ENCODE assay signal across 9 mouse cellular contexts in the genomic region with DNA sequence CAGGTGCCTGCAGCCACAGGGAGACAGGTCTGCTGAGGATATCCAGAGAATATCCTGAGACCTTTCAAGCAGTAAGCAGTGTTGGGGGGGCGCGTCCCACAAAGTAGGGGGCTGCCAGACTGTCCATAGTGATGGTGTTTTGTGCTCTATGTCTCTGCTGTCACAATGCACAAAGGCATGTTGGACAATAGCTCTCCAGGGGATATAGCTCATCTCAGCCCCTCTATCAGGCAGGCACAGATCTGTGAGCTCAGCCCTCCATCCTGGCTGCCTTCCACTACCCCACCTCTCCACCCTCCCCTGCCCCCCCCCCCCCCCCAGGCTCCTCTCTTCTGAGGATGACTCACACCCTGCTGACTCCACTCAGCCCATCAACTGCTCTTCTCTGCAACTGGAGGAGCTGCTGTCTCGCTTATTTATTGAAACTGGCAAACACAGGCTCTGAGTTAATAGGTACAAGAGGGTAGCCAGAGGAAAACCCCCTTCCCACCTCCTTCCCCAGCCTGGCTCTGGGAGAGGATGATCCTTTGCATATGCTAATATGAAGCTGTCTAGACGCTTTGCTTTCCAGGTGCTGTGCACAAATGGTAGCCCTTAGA. TPM values are rescaled to one million over a fixed set of nuclear protein-coding genes. Genes with fewer than 3 reads are reported as not detected.
DNase-seq lines count a peak whose midpoint lies in the region; ATAC-seq and TF ChIP-seq lines count a peak whose summit lies in the region.
"Had no signal": no experiment of that assay in that cellular context is flagged by ENCODE, and none has a peak within 500 bp of the region (broad histone marks: within the 10 kb centered on the region; RNA-seq: fewer than 3 reads in every experiment).

No protein-coding gene starts in this region.

- no peak for TF ChIP-seq EP300 in MEL (IDR thresholded peaks at IDR 0.05; ENCODE audit: low read depth in 1 of 2, low read length in 2 of 2)

- TF ChIP-seq POLR2A in kidney, adult 2 months (IDR thresholded peaks at IDR 0.05; ENCODE audit: low read depth, low read length) = no peak
- TF ChIP-seq POLR2A in MEL (IDR thresholded peaks at IDR 0.05; ENCODE audit: control insufficient read depth in 1 of 2, insufficient read depth in 1 of 2, low read depth in 1 of 2, low read length in 2 of 2, poor library complexity in 1 of 2) = no peak

- no peaks in the 10 kb centered on the region for H3K79me2 ChIP-seq in MEL (ENCODE audit: control insufficient read depth, insufficient read depth, low read length, poor library complexity)

- H3K4me1 ChIP-seq in kidney, embryonic 16.5 days (ENCODE audit: insufficient read depth, low read length) = no peaks in the 10 kb centered on the region
- H3K4me1 ChIP-seq in kidney, adult 2 months (ENCODE audit: control insufficient read depth, insufficient read depth, low read length) = no peaks in the 10 kb centered on the region
- peaks cover 0 to 4% of the 10 kb centered on the region in 2 experiments; a peak in 2 of 4 replicates for H3K4me1 ChIP-seq in MEL (ENCODE audit: control insufficient read depth in 1 of 2, insufficient read depth in 2 of 2, low read length in 2 of 2)
- H3K4me1 ChIP-seq in hindbrain, postnatal 0 days (ENCODE audit: insufficient read depth, low read length) = peaks cover 8% of the 10 kb centered on the region

- H3K4me3 ChIP-seq in kidney, embryonic 16.5 days (ENCODE audit: low read length) = no peak overlapping the region
- no peak overlapping the region for H3K4me3 ChIP-seq in kidney, adult 2 months (ENCODE audit: insufficient read depth, low read depth, low read length)
- H3K4me3 ChIP-seq in MEL (ENCODE audit: control insufficient read depth in 1 of 2, insufficient read depth in 1 of 2, low read depth in 2 of 2, low read length in 2 of 2) = no peak overlapping the region
- H3K4me3 ChIP-seq in hindbrain, postnatal 0 days (ENCODE audit: low read length) = no peak overlapping the region

- WGBS in kidney, embryonic 16.5 days = 44% methylated on average over 4 of the region's 4 CpGs
- 57% methylated on average over 4 of the region's 4 CpGs for WGBS in kidney, adult 2 months
- 29% methylated on average over 4 of the region's 4 CpGs for WGBS in hindbrain, postnatal 0 days

- ATAC-seq in kidney, embryonic 16.5 days (ENCODE audit: low FRiP score, low TSS enrichment) = peak; percentile 67
- ATAC-seq in hindbrain, postnatal 0 days = peak; percentile 48

- no peaks in the 10 kb centered on the region for H3K36me3 ChIP-seq in kidney, embryonic 16.5 days (ENCODE audit: insufficient read depth, low read length)
- H3K36me3 ChIP-seq in kidney, adult 2 months (ENCODE audit: control insufficient read depth, insufficient read depth, low read length) = no peaks in the 10 kb centered on the region
- H3K36me3 ChIP-seq in MEL (ENCODE audit: control insufficient read depth in 1 of 2, insufficient read depth in 2 of 2, low read length in 2 of 2) = peaks cover 0 to 4% of the 10 kb centered on the region in 2 experiments; a peak in 1 of 4 replicates
- H3K36me3 ChIP-seq in hindbrain, postnatal 0 days (ENCODE audit: insufficient read depth, low read length) = no peaks in the 10 kb centered on the region

- no peak for TF ChIP-seq CTCF in kidney, adult 2 months (conservative IDR thresholded peaks at IDR 0.05; ENCODE audit: insufficient read depth, insufficient read length, low read depth, low read length)
- no peak for TF ChIP-seq CTCF in MEL (IDR thresholded peaks at IDR 0.05 in 2 of 3, conservative IDR thresholded peaks at IDR 0.05 in 1 of 3; ENCODE audit: control insufficient read depth in 1 of 3, insufficient read depth in 1 of 3, low read depth in 2 of 3, low read length in 3 of 3, poor library complexity in 1 of 3, severe bottlenecking in 1 of 3)
- TF ChIP-seq CTCF in hindbrain, postnatal 0 days (IDR thresholded peaks at IDR 0.05; ENCODE audit: low read depth) = no peak

- no peaks in the 10 kb centered on the region for H3K27me3 ChIP-seq in kidney, embryonic 16.5 days (ENCODE audit: insufficient read depth, low read length)
- H3K27me3 ChIP-seq in kidney, adult 2 months (replicated peaks; ENCODE audit: control insufficient read depth, insufficient read depth, low read length) = no peaks in the 10 kb centered on the region
- H3K27me3 ChIP-seq in MEL (ENCODE audit: control insufficient read depth in 1 of 2, insufficient read depth in 2 of 2, low read length in 2 of 2) = peaks cover 0 to 8% of the 10 kb centered on the region in 2 experiments; a peak in 2 of 4 replicates
- H3K27me3 ChIP-seq in hindbrain, postnatal 0 days (ENCODE audit: insufficient read depth, low read length) = no peaks in the 10 kb centered on the region

- H3K27ac ChIP-seq in kidney, embryonic 16.5 days (ENCODE audit: low read length) = no peak overlapping the region
- no peak overlapping the region for H3K27ac ChIP-seq in kidney, adult 2 months (ENCODE audit: insufficient read depth, low read depth, low read length)
- H3K27ac ChIP-seq in MEL (ENCODE audit: control insufficient read depth, low read depth, low read length) = no peak overlapping the region
- no peak overlapping the region for H3K27ac ChIP-seq in hindbrain, postnatal 0 days

- H3K9me3 ChIP-seq in kidney, embryonic 16.5 days (ENCODE audit: low read length) = no peaks in the 10 kb centered on the region
- H3K9me3 ChIP-seq in MEL (replicated peaks; ENCODE audit: insufficient read depth, low read length) = no peaks in the 10 kb centered on the region
- no peaks in the 10 kb centered on the region for H3K9me3 ChIP-seq in hindbrain, postnatal 0 days (ENCODE audit: low read length)

- DNase-seq in adrenal gland, adult 2 months = peak; percentile 32
- DNase-seq in adrenal gland, adult 8-10 months = no peak
- DNase-seq in kidney, adult 2 months = no peak
- DNase-seq in MEL (ENCODE audit: low read depth, low spot score) = peak; percentile 51
- no peak for DNase-seq in hindbrain, postnatal 0 days (ENCODE audit: low spot score)
- DNase-seq in thymus, adult 18-20 months = no peak
- no peak for DNase-seq in left cerebral cortex, adult 9 months (ENCODE audit: low spot score in 2 of 2)
- DNase-seq: midbrain, embryonic 14.5 days had no signal

- H3K9ac ChIP-seq in kidney, embryonic 16.5 days (replicated peaks; ENCODE audit: low read length) = no peak overlapping the region
- no peak overlapping the region for H3K9ac ChIP-seq in MEL (ENCODE audit: control insufficient read depth, low read depth, low read length, poor library complexity, severe bottlenecking)
- H3K9ac ChIP-seq in hindbrain, postnatal 0 days (replicated peaks; ENCODE audit: low read length) = no peak overlapping the region

- TF ChIP-seq RAD21 in MEL (IDR thresholded peaks at IDR 0.05; ENCODE audit: low read depth, low read length) = no peak

- no peak overlapping the region for H3K4me2 ChIP-seq in kidney, embryonic 16.5 days (replicated peaks; ENCODE audit: low read depth, low read length)
- H3K4me2 ChIP-seq in hindbrain, postnatal 0 days (ENCODE audit: low read depth, low read length) = no peak overlapping the region

TF ChIP-seq in MEL, 35 proteins besides CTCF, POLR2A, EP300 and RAD21:
- TF ChIP-seq CHD2 (IDR thresholded peaks at IDR 0.05; ENCODE audit: low read length) (no peak), TBP (IDR thresholded peaks at IDR 0.05; ENCODE audit: low read depth, low read length) (no peak), ETS1 (IDR thresholded peaks at IDR 0.05; ENCODE audit: low read depth, low read length) (no peak), ZKSCAN1 (IDR thresholded peaks at IDR 0.05; ENCODE audit: low read depth, low read length) (no peak), UBTF (IDR thresholded peaks at IDR 0.05; ENCODE audit: borderline replicate concordance, insufficient read depth, low read depth, low read length) (no peak), E2F4 (IDR thresholded peaks at IDR 0.05; ENCODE audit: borderline replicate concordance, low read depth, low read length) (no peak), MAFK (IDR thresholded peaks at IDR 0.05; ENCODE audit: borderline replicate concordance, low read depth, low read length) (no peak), RCOR1 (IDR thresholded peaks at IDR 0.05; ENCODE audit: low read depth, low read length) (no peak), GATA1 (IDR thresholded peaks at IDR 0.05; ENCODE audit: low read depth, low read length) (no peak), BHLHE40 (IDR thresholded peaks at IDR 0.05; ENCODE audit: borderline replicate concordance, low read depth, low read length) (no peak), GABPA (IDR thresholded peaks at IDR 0.05; ENCODE audit: low read depth, low read length) (no peak), MEF2A (IDR thresholded peaks at IDR 0.05; ENCODE audit: extremely low read depth, insufficient replicate concordance, low read depth, low read length, poor library complexity, severe bottlenecking) (no peak), SMC3 (IDR thresholded peaks at IDR 0.05; ENCODE audit: low read depth, low read length) (no peak), MYC (IDR thresholded peaks at IDR 0.05; ENCODE audit: low read depth, low read length) (no peak)

RNA-seq across cellular contexts. Expression of a gene that starts 19.2 kb away (rescaled TPM):
- total RNA-seq in adrenal gland, adult 2 months (2021) = 1 to 10 TPM; 1.5 to 4.8 TPM
- 2.9 and 3.3 TPM in 2 replicates for polyA plus RNA-seq in adrenal gland, adult 2 months (2012; rRNA removed)
- total RNA-seq in adrenal gland, adult 8-10 months (2022) = 10 to 100 TPM in 2 of 4 experiments, 1 to 10 TPM in 2; 4.3 to 12.2 (median 8.6) TPM
- 2.1 and 2.3 TPM in 2 replicates for polyA plus RNA-seq in kidney, embryonic 16.5 days (2015; fragmentation: Nextera tagmentation; extraction: Ambion mirVana)
- polyA plus RNA-seq in kidney, adult 2 months (2012; rRNA removed) = 3.7 and 4.0 TPM in 2 replicates
- not detected in 2 replicates for total RNA-seq in MEL (2012; rRNA removed)
- not detected for polyA plus RNA-seq in MEL (2012; ENCODE audit: insufficient read depth in 1 of 2, insufficient read length in 2 of 2, low read depth in 1 of 2, low replicate concordance in 2 of 2, missing spikeins in 1 of 2)
- 7.2 and 9.5 TPM in 2 replicates for total RNA-seq in hindbrain, postnatal 0 days (2014; rRNA removed)
- 3.6 TPM in 2 replicates for polyA plus RNA-seq in hindbrain, postnatal 0 days (2015; fragmentation: Nextera tagmentation; extraction: Ambion mirVana)

Comparison
In these comparisons a context has a peak if more than half of its experiments do, and no peak if none do; other contexts are left out.
1. DNase-seq: peak in adrenal gland, adult 2 months (single experiment) and MEL (single experiment); none in adrenal gland, adult 8-10 months (single experiment), kidney, adult 2 months (single experiment), hindbrain, postnatal 0 days (single experiment), thymus, adult 18-20 months (0 of 2) and left cerebral cortex, adult 9 months (0 of 2).